Mouse (Mus musculus) cortical plate, adult 2 months (tissue): ENCODE measurements at regions not wholly inside any gene's neighbourhood (a gene's known extent, or its start where the extent isn't known, plus 50 kb on each side); places are given as distances from the start of the nearest gene placed in this dataset.

ENCODE experiments used
- CTCF ChIP-seq: fragments of 200-500 bp; IDR thresholded peaks from 2 replicates; pipeline ENCODE4 v1.5.1; 2011; ENCODE audit warnings: mild to moderate bottlenecking, control low read depth, low read length; ENCODE audit not compliant: insufficient read depth; ENCODE audit errors: extremely low read depth
- POLR2A ChIP-seq: fragments of 200-500 bp; IDR thresholded peaks from 2 replicates; pipeline ENCODE4 v1.6.1; 2011; ENCODE audit warnings: mild to moderate bottlenecking, low read length, control low read depth; ENCODE audit not compliant: insufficient read depth; ENCODE audit errors: extremely low read depth

- no peak for TF ChIP-seq CTCF
- TF ChIP-seq POLR2A = no peak
Observed at GRCm38 (mm10) chr9:115543665-115544064, 233.4 kb upstream of the Stt3b start.
